Mouse (Mus musculus) G1E (cell line): ENCODE results near the gene Gdpd1. TPM values are rescaled to one million over a fixed set of nuclear protein-coding genes. Genes with fewer than 3 reads are reported as not detected.

Source experiments
- ATAC-seq: 2 replicates; pipeline ENCODE4 v1.8.0; 2016; ENCODE audit warnings: mild to moderate bottlenecking; ENCODE audit not compliant: insufficient number of reproducible peaks, poor library complexity, low FRiP score, severe bottlenecking; ENCODE audit errors: extremely low read depth
- DNase-seq: peaks from one replicate; pipeline ENCODE4 v3.0.0; 2012; ENCODE audit warnings: low spot score
- H3K27me3 ChIP-seq: 2 replicates; pipeline ENCODE4 v1.6.1; 2012; ENCODE audit warnings: mild to moderate bottlenecking, low read length, inconsistent platforms; ENCODE audit not compliant: insufficient read depth
- H3K36me3 ChIP-seq: replicated peaks from 2 replicates; pipeline ENCODE3; 2012; ENCODE audit warnings: mild to moderate bottlenecking, inconsistent platforms
- H3K4me1 ChIP-seq: 2 replicates; pipeline ENCODE4 v1.6.1; 2012; ENCODE audit warnings: low read depth, low read length, inconsistent platforms, mixed read lengths; ENCODE audit not compliant: insufficient read depth
- H3K4me3 ChIP-seq: 2 replicates; pipeline ENCODE4 v1.5.1; 2012; ENCODE audit warnings: low read depth, mild to moderate bottlenecking, inconsistent platforms, low read length, moderate library complexity, mixed read lengths
- H3K9me3 ChIP-seq: replicated peaks from 2 replicates; pipeline ENCODE4 v1.6.1; 2012; ENCODE audit warnings: inconsistent platforms
- CTCF ChIP-seq: IDR thresholded peaks from 2 replicates; pipeline ENCODE4 v1.5.1; 2012; ENCODE audit warnings: low read depth, low read length, inconsistent platforms, mixed read lengths
- GATA1 ChIP-seq: IDR thresholded peaks from 2 replicates; pipeline ENCODE4 v1.6.1; 2012; ENCODE audit warnings: borderline replicate concordance, low read length, inconsistent platforms, mixed read lengths
- GATA2 ChIP-seq: IDR thresholded peaks from 2 replicates; pipeline ENCODE4 v1.6.1; 2012; ENCODE audit warnings: low read depth, low read length, inconsistent platforms, borderline replicate concordance
- POLR2AphosphoS5 ChIP-seq: IDR thresholded peaks from 2 replicates; pipeline ENCODE4 v1.6.1; 2012; ENCODE audit warnings: low read depth, low read length, inconsistent platforms; ENCODE audit not compliant: insufficient replicate concordance
- TAL1 ChIP-seq: conservative IDR thresholded peaks from 2 replicates; pipeline ENCODE4 v1.6.1; 2012; ENCODE audit warnings: low read depth, low read length, inconsistent platforms, mixed read lengths
- polyA plus RNA-seq: library from polyadenylated mRNA; stranded (reverse); fragments of >175 nt; gene quantifications from 2 replicates; pipeline ENCODE4 v1.2.3, GENCODE M21; 2012
- total RNA-seq, 2 experiments: library from RNA; stranded (forward) in 1 of 2; stranded (reverse) in 1 of 2; fragments of 200-1000 nt in 1 of 2; fragments of >200 nt in 1 of 2; fragmentation: Nextera tagmentation in 1 of 2; gene quantifications; 2 replicates each; pipeline ENCODE4 v1.2.3; 2014 to 2017

Gene Gdpd1
- total and polyA plus RNA-seq, 3 experiments: 0.05 to 1.5 (median 0.87) TPM

DNA sequence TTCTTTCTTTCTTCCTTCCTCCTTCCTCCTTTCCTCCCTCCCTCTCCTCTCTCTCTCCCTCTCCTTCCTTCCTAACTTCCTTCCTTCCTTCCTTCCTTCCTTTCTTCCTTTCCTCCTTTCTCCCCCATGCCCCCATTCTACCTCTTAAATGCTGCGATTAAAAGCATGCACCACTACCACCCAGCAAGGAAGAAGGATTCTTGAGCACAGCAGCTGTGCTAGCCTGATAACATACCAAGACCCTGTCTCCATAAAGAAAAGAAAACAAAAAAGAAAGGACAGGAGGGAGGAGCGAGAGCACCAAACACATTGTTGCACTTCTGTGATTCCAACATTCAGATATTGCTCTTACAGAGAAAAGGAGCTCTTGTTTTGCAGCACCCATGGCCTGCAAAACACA, 13.3 kb upstream of the Gdpd1 start:
- no peak for ATAC-seq

DNA sequence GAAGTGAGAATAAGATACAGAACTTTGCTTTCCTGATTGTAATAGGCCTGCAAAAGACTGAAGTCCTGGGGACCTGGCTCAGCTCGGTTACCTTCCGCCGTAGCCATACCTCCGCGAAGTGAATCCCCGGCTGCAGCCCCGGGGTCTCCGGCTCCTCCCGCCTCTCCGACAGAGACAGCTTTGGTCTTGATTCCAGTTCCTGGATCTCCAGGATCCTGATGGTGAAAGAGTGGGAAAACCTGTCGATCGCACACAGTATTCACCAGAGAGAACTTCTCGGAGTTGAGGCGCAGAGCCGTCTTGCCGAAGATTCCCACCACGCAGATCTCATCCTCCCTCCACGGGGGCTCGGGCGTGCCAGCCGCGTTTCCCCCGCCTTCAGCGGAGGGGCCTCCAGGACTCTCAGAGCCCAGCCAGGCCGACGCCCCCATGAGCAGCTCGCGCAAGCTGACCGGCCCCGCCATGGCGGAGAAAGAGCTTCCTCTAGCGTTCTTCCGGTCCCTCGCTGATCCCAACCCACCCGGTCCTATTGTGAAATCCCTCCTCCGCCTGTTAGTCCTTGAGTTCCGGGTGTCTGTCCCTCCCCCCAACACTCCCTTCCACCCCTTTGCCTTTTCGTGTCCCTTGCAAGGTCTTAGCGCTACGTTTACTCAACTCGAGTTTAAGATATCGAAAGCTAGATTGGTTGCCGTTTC, 12.6 kb upstream of the Gdpd1 start, which contains the start of gene Smg8:
Smg8 (minus strand) TSS at position 485 of the 695 bp plus-strand sequence.
- peak; percentile 85 for ATAC-seq
- H3K27me3 ChIP-seq: no peaks in the 10 kb centered on the region
- TF ChIP-seq GATA1 (no peak), POLR2AphosphoS5 (no peak), GATA2 (no peak), CTCF (no peak), TAL1 (no peak)
- H3K4me3 ChIP-seq: peak within 1 kb of the TSS; percentile 95
- H3K36me3 ChIP-seq: peaks cover 60% of the 10 kb centered on the region
- peak; percentile 94 for DNase-seq
- peaks cover 36% of the 10 kb centered on the region for H3K4me1 ChIP-seq
- no peaks in the 10 kb centered on the region for H3K9me3 ChIP-seq

More for the DNA sequence above, 13.3 kb upstream of the Gdpd1 start:
- no peaks in the 10 kb centered on the region for H3K27me3 ChIP-seq
- no peaks in the 10 kb centered on the region for H3K9me3 ChIP-seq
- no peak for TF ChIP-seq TAL1
- TF ChIP-seq GATA1: no peak
- TF ChIP-seq GATA2: no peak
- no peak for TF ChIP-seq POLR2AphosphoS5
- no peak for TF ChIP-seq CTCF
- H3K4me3 ChIP-seq: peak overlapping the region; percentile 95
- DNase-seq: no peak
- H3K4me1 ChIP-seq: peaks cover 32% of the 10 kb centered on the region
- H3K36me3 ChIP-seq: peaks cover 61% of the 10 kb centered on the region

DNA sequence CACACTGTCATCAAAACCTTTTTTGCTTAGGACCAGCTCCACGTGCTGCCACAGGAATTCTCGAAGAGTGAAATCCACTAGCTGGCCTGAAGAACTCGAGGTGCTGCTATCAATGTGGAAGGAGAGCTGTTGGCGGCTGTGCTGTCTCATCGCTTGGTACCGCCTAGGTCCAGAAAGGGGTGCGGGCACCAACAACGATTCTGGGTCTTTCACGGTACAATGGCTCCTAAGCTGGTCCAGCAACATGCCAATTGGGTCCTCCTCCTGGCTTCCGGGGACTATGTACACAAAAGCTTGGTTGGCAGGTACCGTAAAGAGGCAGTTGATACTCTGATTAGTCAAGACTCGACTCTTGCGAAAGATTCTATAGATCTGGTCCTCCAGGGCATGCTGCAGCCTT, 11.6 kb upstream of the Gdpd1 start:
- Histone ChIP-seq H3K4me3 (peak overlapping the region; percentile 95), H3K27me3 (no peaks in the 10 kb centered on the region), H3K9me3 (no peaks in the 10 kb centered on the region), H3K36me3 (peaks cover 60% of the 10 kb centered on the region), H3K4me1 (peaks cover 38% of the 10 kb centered on the region)
- DNase-seq: no peak
- no peak for TF ChIP-seq CTCF
- TF ChIP-seq GATA2: no peak
- no peak for TF ChIP-seq GATA1
- TF ChIP-seq POLR2AphosphoS5: no peak
- no peak for TF ChIP-seq TAL1
- ATAC-seq: no peak

DNA sequence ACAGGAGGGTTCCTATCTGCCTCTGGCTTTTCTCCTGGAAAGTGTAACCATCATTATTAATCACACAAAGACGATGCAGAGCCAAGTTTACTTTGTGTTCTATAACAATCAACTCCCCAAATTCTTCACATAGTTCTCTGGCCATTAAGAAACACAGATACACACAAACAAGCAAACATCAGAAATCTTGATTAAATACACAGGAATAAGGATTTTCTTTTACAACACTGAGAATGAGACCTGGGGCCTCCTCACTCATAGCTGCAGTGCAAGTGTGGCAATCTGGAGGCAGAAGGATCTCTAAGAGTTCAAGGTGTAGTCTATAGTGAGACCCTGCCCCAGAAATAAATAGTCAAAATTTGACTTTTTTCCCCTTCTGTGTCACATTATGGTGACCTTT, 9.8 kb upstream of the Gdpd1 start:
- DNase-seq (no peak), ATAC-seq (no peak)
- Histone ChIP-seq H3K27me3 (no peaks in the 10 kb centered on the region), H3K9me3 (no peaks in the 10 kb centered on the region), H3K4me1 (peaks cover 45% of the 10 kb centered on the region), H3K4me3 (no peak overlapping the region; the same call in 1 of the 2 replicates), H3K36me3 (peaks cover 67% of the 10 kb centered on the region)
- TF ChIP-seq GATA1 (no peak), POLR2AphosphoS5 (no peak), TAL1 (no peak), CTCF (no peak), GATA2 (no peak)

DNA sequence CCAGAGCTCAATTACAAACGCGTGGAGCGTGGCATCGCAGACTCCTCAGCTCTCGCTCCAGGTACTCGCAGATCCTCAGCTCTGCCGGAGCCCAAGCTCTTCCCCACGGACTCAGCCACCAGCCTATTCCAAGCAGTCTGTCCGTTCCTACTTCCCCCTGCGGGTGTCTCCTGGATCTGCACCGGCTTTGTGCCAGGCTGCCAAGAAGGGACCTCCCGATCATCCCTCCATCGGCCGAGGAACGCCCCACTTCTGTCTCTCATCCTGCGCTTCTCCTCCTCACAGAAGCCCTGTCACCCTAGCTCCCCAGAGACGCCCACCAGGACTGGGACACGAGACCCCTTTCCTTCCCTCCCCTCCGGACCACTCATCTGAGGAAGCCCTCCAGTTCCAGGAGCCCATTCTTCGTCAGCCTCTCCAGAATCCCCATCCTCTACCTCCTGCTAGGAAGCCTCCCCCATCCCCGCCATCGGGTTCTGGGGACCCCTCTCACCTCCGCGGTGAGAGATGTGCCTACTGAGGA, 458 bp downstream of the Gdpd1 start:
- Histone ChIP-seq H3K36me3 (peaks cover 22% of the 10 kb centered on the region), H3K27me3 (peaks cover 8% of the 10 kb centered on the region), H3K4me1 (peaks cover 19% of the 10 kb centered on the region), H3K4me3 (peak overlapping the region; percentile 71), H3K9me3 (no peaks in the 10 kb centered on the region)
- no peak for TF ChIP-seq GATA1
- no peak for TF ChIP-seq TAL1
- TF ChIP-seq POLR2AphosphoS5: no peak
- no peak for TF ChIP-seq GATA2
- TF ChIP-seq CTCF: no peak
- ATAC-seq: no peak
- DNase-seq: peak; percentile 36

DNA sequence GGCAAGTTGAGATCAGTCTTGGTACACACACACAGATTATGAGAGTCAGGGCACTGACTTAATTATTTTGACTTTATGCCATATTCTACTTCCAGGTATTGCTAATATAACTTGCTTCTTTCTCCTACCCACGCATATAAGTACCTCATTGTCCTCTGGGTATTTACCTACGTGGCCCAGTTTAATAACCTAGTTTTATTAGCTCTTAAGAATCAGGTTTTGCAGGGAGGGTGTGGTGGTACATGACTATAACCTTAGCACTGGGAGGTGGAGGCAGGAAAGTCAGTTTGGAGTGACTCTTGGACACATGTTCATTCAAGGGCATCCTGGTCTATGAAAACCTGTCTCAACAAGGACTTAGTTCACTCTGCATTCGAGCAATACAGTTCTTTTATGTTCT, 11.8 kb downstream of the Gdpd1 start:
- no peak for DNase-seq

More for the DNA sequence above, 11.8 kb downstream of the Gdpd1 start:
- Histone ChIP-seq H3K27me3 (peaks cover 4% of the 10 kb centered on the region; the same call in 1 of the 2 replicates), H3K4me1 (no peaks in the 10 kb centered on the region), H3K36me3 (no peaks in the 10 kb centered on the region), H3K4me3 (no peak overlapping the region), H3K9me3 (no peaks in the 10 kb centered on the region)
- TF ChIP-seq CTCF: no peak
- no peak for TF ChIP-seq GATA1
- TF ChIP-seq GATA2: no peak
- TF ChIP-seq POLR2AphosphoS5: no peak
- TF ChIP-seq TAL1: no peak
- no peak for ATAC-seq
